Mouse (Mus musculus) intestine, embryonic 16.5 days (tissue): ENCODE results near the gene Zeb2. TPM values are rescaled to one million over a fixed set of nuclear protein-coding genes. Genes with fewer than 3 reads are reported as not detected.

Experiments
- ATAC-seq: fragments of 200-750 bp; cut with Nextera tagmentation; 2 replicates; pipeline ENCODE4 v1.8.0; 2017; ENCODE audit warnings: moderate TSS enrichment, moderate library complexity
- H3K27ac ChIP-seq: fragments of 300-500 bp; sonication (generic); 2 replicates; pipeline ENCODE4 v1.5.1; 2014; ENCODE audit warnings: mild to moderate bottlenecking, low read length
- H3K27me3 ChIP-seq: fragments of 300-500 bp; sonication (generic); replicated peaks from 2 replicates; pipeline ENCODE4 v1.6.1; 2014; ENCODE audit warnings: low read length, control low read depth, mixed read lengths; ENCODE audit not compliant: control insufficient read depth, insufficient read depth
- H3K36me3 ChIP-seq: fragments of 300-500 bp; sonication (generic); 2 replicates; pipeline ENCODE4 v1.6.1; 2014; ENCODE audit warnings: low read length, control low read depth; ENCODE audit not compliant: control insufficient read depth, insufficient read depth
- H3K4me1 ChIP-seq: fragments of 300-500 bp; sonication (generic); 2 replicates; pipeline ENCODE4 v1.6.1; 2014; ENCODE audit warnings: low read length, control low read depth, mixed read lengths; ENCODE audit not compliant: control insufficient read depth, insufficient read depth
- H3K4me2 ChIP-seq: fragments of 300-500 bp; sonication (generic); 2 replicates; pipeline ENCODE4 v1.6.1; 2014; ENCODE audit warnings: low read depth, low read length, control low read depth
- H3K4me3 ChIP-seq: fragments of 300-500 bp; sonication (generic); 2 replicates; pipeline ENCODE4 v1.5.1; 2014; ENCODE audit warnings: mild to moderate bottlenecking, low read length
- H3K9ac ChIP-seq: fragments of 300-500 bp; sonication (generic); 2 replicates; pipeline ENCODE4 v1.6.1; 2014; ENCODE audit warnings: low read depth, low read length
- H3K9me3 ChIP-seq: fragments of 300-500 bp; sonication (generic); 2 replicates; pipeline ENCODE4 v1.6.1; 2016; ENCODE audit warnings: low read length, control low read depth; ENCODE audit not compliant: control insufficient read depth
- WGBS: fragments of 180-500 bp; shearing (Covaris S2); extraction: QIAGEN DNeasy Blood & Tissue Kit; methylation state at CpG from one replicate; pipeline ENCODE4 v1.1.7; 2014; 5-methylcytosine and 5-hydroxymethylcytosine counted together
- microRNA-seq: library from miRNA; unstranded; fragments of <30 nt; microRNA quantifications from one replicate; pipeline ENCODE4, GENCODE M21; 2016
- polyA plus RNA-seq: library from polyadenylated mRNA; unstranded; fragments of >200 nt; fragmentation: Nextera tagmentation; extraction: Ambion mirVana; gene quantifications from 2 replicates; pipeline ENCODE4 v1.2.1, GENCODE M21; 2015

The Zeb2 gene
- polyA plus RNA-seq, 1 experiment from 2014 or later, result 30.9 TPM

DNA sequence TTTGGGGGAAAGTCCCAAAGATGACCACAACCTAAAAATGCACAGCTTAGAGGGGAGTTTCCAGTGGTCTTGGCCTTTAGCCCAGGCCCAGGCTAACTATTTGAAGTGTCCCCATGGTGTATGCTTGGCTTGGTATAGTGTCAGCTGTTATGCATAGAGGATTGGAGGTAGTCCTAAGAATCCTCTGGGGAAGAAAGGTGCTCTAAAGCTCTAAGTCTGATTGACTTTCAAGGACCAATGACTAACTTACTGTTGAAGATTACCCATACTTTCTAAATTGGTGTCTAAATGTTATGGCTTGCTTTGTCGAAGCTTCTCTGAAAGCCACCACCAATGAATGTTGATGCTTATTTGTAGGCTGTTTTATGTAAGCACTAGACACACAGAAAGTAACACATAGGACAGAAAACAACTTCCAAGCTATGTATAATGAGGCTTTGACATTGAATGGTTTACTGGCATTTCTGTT, 159.8 kb downstream of the Zeb2 start:
- Histone ChIP-seq H3K9ac (no peak overlapping the region), H3K4me3 (no peak overlapping the region), H3K9me3 (no peaks in the 10 kb centered on the region), H3K4me2 (no peak overlapping the region), H3K27me3 (no peaks in the 10 kb centered on the region), H3K4me1 (peaks cover 6% of the 10 kb centered on the region; the same call in 1 of the 2 replicates), H3K27ac (no peak overlapping the region), H3K36me3 (no peaks in the 10 kb centered on the region)
- 87% methylated on average over 1 of the region's 1 CpGs for whole genome bisulfite sequencing
- no peak for ATAC-seq

DNA sequence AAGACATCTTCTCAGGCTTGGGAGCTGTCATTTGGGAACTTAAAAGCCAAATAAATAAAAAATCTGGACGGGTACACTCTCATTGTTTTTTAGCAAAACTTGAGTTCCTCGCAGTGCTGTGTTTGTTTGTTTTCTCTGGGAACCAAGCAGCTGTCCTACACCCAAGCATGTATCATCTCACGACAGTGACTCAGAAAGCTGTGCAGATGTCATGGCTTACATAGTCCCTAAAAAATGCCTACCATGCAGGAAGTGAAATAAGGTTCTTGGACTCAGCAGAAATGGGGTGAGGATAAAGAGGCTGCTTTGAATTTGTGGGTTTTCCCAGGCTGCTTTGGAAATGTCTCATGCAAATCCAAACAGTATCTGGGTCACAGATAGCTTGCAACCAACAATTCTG, 161.0 kb downstream of the Zeb2 start:
- peak; percentile 62 for ATAC-seq

DNA sequence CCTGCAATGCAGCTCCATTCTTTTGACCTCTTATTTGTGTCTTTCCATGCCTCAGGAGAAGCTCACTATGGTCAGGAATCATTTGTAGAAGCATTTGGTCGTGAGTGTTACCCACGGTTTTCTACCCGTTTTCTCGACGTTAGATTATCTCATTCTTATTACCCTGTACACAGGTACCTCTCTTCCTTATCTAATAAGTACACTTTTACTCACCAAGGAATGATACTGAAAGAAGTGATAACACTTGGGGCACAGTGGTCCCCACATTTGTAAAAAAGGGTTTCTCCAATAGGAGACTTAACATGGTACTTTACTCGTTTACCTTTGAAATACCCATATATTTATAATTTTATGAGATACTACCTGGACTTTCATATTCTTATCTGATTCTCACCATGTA, 161.7 kb downstream of the Zeb2 start:
- Histone ChIP-seq H3K4me1 (peaks cover 6% of the 10 kb centered on the region; the same call in 1 of the 2 replicates), H3K27ac (no peak overlapping the region), H3K4me2 (no peak overlapping the region), H3K36me3 (no peaks in the 10 kb centered on the region), H3K27me3 (no peaks in the 10 kb centered on the region), H3K9ac (no peak overlapping the region), H3K4me3 (no peak overlapping the region), H3K9me3 (no peaks in the 10 kb centered on the region)
- peak; percentile 35; the same call in 1 of the 2 replicates for ATAC-seq
- 79% methylated on average over 6 of the region's 6 CpGs for WGBS

More for the DNA sequence above, 161.0 kb downstream of the Zeb2 start:
- H3K9ac ChIP-seq, result no peak overlapping the region
- no peaks in the 10 kb centered on the region for H3K9me3 ChIP-seq
- H3K4me1 ChIP-seq, result peaks cover 6% of the 10 kb centered on the region; the same call in 1 of the 2 replicates
- 36% methylated on average over 3 of the region's 3 CpGs for WGBS
- H3K27ac ChIP-seq, result peak overlapping the region; percentile 26; the same call in 1 of the 2 replicates
- no peak overlapping the region for H3K4me2 ChIP-seq
- H3K4me3 ChIP-seq, result no peak overlapping the region
- H3K36me3 ChIP-seq, result no peaks in the 10 kb centered on the region
- H3K27me3 ChIP-seq, result no peaks in the 10 kb centered on the region

GRCm38 (mm10) chr2:44954180-44954579, 163.0 kb downstream of the Zeb2 start:
- no peaks in the 10 kb centered on the region for H3K27me3 ChIP-seq
- ATAC-seq, result no peak
- no peak overlapping the region for H3K4me2 ChIP-seq
- no peak overlapping the region for H3K27ac ChIP-seq
- H3K4me3 ChIP-seq, result no peak overlapping the region
- H3K9me3 ChIP-seq, result no peaks in the 10 kb centered on the region
- peaks cover 6% of the 10 kb centered on the region; the same call in 1 of the 2 replicates for H3K4me1 ChIP-seq
- H3K9ac ChIP-seq, result no peak overlapping the region
- WGBS, result 68% methylated on average over 1 of the region's 1 CpGs
- H3K36me3 ChIP-seq, result no peaks in the 10 kb centered on the region

- WGBS, result 46% methylated on average over 6 of the region's 6 CpGs
- Histone ChIP-seq H3K36me3 (no peaks in the 10 kb centered on the region), H3K4me1 (peaks cover 6% of the 10 kb centered on the region; the same call in 1 of the 2 replicates), H3K9me3 (no peaks in the 10 kb centered on the region), H3K27ac (no peak overlapping the region), H3K9ac (no peak overlapping the region), H3K4me3 (no peak overlapping the region), H3K4me2 (no peak overlapping the region), H3K27me3 (no peaks in the 10 kb centered on the region)
- peak; percentile 63 for ATAC-seq
Observed at GRCm38 (mm10) chr2:44952830-44953422, 164.3 kb downstream of the Zeb2 start.

- peaks cover 6% of the 10 kb centered on the region; the same call in 1 of the 2 replicates for H3K4me1 ChIP-seq
- ATAC-seq, result 0 out of 2 replicates have a peak, but pooled peaks have one; percentile 47
- no peaks in the 10 kb centered on the region for H3K27me3 ChIP-seq
- no peak overlapping the region for H3K9ac ChIP-seq
- no peak overlapping the region for H3K4me3 ChIP-seq
- H3K36me3 ChIP-seq, result no peaks in the 10 kb centered on the region
- WGBS, result 67% methylated on average over 4 of the region's 4 CpGs
- H3K4me2 ChIP-seq, result no peak overlapping the region
- no peaks in the 10 kb centered on the region for H3K9me3 ChIP-seq
- no peak overlapping the region for H3K27ac ChIP-seq
Observed at GRCm38 (mm10) chr2:44951651-44952213, 165.5 kb downstream of the Zeb2 start.

DNA sequence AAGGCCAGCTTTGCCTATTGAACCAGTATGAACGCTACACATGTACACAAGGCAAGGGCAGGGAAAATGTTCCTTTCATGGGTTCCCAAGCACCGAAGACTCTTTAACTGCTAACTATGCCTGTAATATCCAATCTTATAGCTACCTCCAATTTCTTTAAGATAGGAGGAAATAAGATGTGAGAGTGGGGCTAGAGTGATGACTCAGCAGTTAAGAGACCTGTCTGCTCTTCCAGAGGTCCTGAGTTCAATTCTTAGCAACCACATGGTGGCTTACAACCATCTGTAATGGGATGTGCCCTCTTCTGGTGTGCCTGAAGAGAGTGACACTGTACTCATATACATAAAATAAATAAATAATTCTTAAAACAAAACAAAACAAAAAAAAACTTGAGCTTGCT, 172.5 kb downstream of the Zeb2 start:
- H3K27me3 ChIP-seq, result no peaks in the 10 kb centered on the region
- WGBS, result 98% methylated on average over 2 of the region's 2 CpGs
- no peaks in the 10 kb centered on the region for H3K4me1 ChIP-seq
- no peak overlapping the region for H3K27ac ChIP-seq
- H3K9ac ChIP-seq, result no peak overlapping the region
- no peaks in the 10 kb centered on the region for H3K9me3 ChIP-seq
- no peaks in the 10 kb centered on the region for H3K36me3 ChIP-seq
- H3K4me2 ChIP-seq, result no peak overlapping the region
- H3K4me3 ChIP-seq, result no peak overlapping the region
- no peak for ATAC-seq

Small RNA genes lying within 50 kb of the gene (microRNA-seq; reads per million reads assigned to microRNA genes)
- gene Mir5129, result not detected

Other genes with a start within 250 kb of the Zeb2 start
- gene Gtdc1, start 189.7 kb downstream of the Zeb2 start, polyA plus RNA-seq, result 6.6 and 9.2 TPM in 2 replicates